Mouse (Mus musculus): ENCODE results near the gene Etnk2.

DNA sequence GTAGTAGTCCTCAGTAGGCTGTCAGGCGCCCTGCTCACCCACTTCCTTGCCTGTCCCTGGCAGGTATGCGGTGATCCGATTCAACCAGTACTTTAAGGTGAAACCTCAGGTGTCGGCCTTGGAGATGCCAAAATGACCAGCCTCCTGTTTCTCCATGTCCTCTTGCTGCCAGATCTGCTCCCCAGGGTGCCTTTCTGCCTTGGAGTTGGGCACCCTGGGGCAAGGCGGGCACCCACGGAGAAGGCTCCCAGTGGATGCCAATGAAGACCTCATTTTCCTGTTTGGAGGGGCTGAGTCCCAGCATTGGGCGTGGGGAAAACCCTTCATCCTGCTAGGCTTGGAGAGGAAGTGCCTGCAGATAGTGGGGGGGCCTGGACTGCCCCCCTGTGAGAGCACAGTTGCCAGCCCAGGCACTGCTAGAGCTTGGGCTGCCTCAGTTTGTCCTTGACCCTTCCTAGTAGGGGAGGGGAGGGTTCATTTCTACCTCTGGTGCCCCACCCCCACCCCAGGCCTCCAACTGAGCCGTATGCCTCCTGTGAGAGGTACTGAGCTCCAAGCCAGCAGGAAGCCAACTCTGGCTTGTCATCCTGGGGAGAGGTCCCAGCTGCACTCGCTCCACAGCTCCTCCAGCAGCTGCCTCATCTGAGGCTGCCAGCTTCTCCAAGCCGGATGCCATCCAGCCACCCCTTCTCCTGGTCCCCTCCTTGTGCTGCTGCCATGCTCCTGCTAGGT is 16.0 kb downstream of the Etnk2 start:
- TF ChIP-seq CTCF (IDR thresholded peaks at IDR 0.05; ENCODE audit: low read depth) (no peak), EP300 (IDR thresholded peaks at IDR 0.05; ENCODE audit: low read depth) (no peak)
